Mouse (Mus musculus) midbrain, embryonic 11.5 days (tissue): ENCODE measurements around the gene BC034090. TPM values are rescaled to one million over a fixed set of nuclear protein-coding genes. Genes with fewer than 3 reads are reported as not detected.
"Not testable (repeated sequence)": the region's sequence is repeated elsewhere in the genome, so short reads cannot be mapped to it uniquely, and the experiment has no call there.

ENCODE experiments used
- ATAC-seq: fragments of 200-750 bp; cut with Nextera tagmentation; 2 replicates; pipeline ENCODE4 v1.8.0; 2017; ENCODE audit warnings: moderate TSS enrichment, moderate library complexity; ENCODE audit not compliant: low FRiP score
- DNase-seq: peaks from one replicate; pipeline ENCODE4 v3.0.0; 2015; ENCODE audit warnings: low spot score; ENCODE audit errors: missing footprints
- H3K27ac ChIP-seq: fragments of 300-500 bp; sonication (generic); 2 replicates; pipeline ENCODE4 v1.5.1; 2014; ENCODE audit warnings: low read depth, low read length
- H3K27me3 ChIP-seq: fragments of 300-500 bp; sonication (generic); 2 replicates; pipeline ENCODE4 v1.6.1; 2014; ENCODE audit warnings: mild to moderate bottlenecking, low read length, moderate library complexity, mixed read lengths; ENCODE audit not compliant: control insufficient read depth, insufficient read depth
- H3K36me3 ChIP-seq: fragments of 300-500 bp; sonication (generic); 2 replicates; pipeline ENCODE4 v1.6.1; 2014; ENCODE audit warnings: mild to moderate bottlenecking, low read length, moderate library complexity, mixed read lengths; ENCODE audit not compliant: control insufficient read depth, insufficient read depth
- H3K4me1 ChIP-seq: fragments of 300-500 bp; sonication (generic); 2 replicates; pipeline ENCODE4 v1.6.1; 2014; ENCODE audit warnings: low read length; ENCODE audit not compliant: control insufficient read depth, insufficient read depth
- H3K4me2 ChIP-seq: fragments of 300-500 bp; sonication (generic); 2 replicates; pipeline ENCODE4 v1.6.1; 2014; ENCODE audit warnings: mild to moderate bottlenecking, moderate library complexity
- H3K4me3 ChIP-seq: fragments of 300-500 bp; sonication (generic); 2 replicates; pipeline ENCODE4 v1.5.1; 2014; ENCODE audit warnings: low read depth, low read length
- H3K9ac ChIP-seq: fragments of 300-500 bp; sonication (generic); 2 replicates; pipeline ENCODE4 v1.6.1; 2014; ENCODE audit warnings: low read length
- H3K9me3 ChIP-seq: fragments of 300-500 bp; sonication (generic); 2 replicates; pipeline ENCODE4 v1.6.1; 2016; ENCODE audit warnings: low read length; ENCODE audit not compliant: control insufficient read depth
- WGBS: fragments of 180-500 bp; shearing (Covaris S2); extraction: QIAGEN DNeasy Blood & Tissue Kit; methylation state at CpG from one replicate; pipeline ENCODE4 v1.1.7; 2014; 5-methylcytosine and 5-hydroxymethylcytosine counted together
- polyA plus RNA-seq: library from polyadenylated mRNA; unstranded; fragments of >200 nt; fragmentation: Nextera tagmentation; extraction: Ambion mirVana; gene quantifications from 2 replicates; pipeline ENCODE4 v1.2.1, GENCODE M21; 2014

BC034090 gene
- polyA plus RNA-seq, 1 experiment from 2014 or later, result 2.7 TPM

- Histone ChIP-seq H3K27me3 (no peaks in the 10 kb centered on the region), H3K4me1 (no peaks in the 10 kb centered on the region), H3K4me2 (no peak overlapping the region), H3K9ac (no peak overlapping the region), H3K27ac (no peak overlapping the region), H3K4me3 (no peak overlapping the region), H3K36me3 (no peaks in the 10 kb centered on the region), H3K9me3 (no peaks in the 10 kb centered on the region)
- ATAC-seq (no peak), DNase-seq (no peak)
- 91% methylated on average over 1 of the region's 1 CpGs for WGBS
Observed at GRCm38 (mm10) chr1:155174424-155174823, 69.8 kb downstream of the BC034090 start.

- H3K4me1 ChIP-seq, H3K27me3 ChIP-seq, H3K4me3 ChIP-seq, H3K27ac ChIP-seq, H3K36me3 ChIP-seq, H3K9ac ChIP-seq, ATAC-seq, H3K9me3 ChIP-seq, H3K4me2 ChIP-seq, DNase-seq: not testable (repeated sequence)
- WGBS, result 100% methylated on average over 1 of the region's 1 CpGs
Observed at GRCm38 (mm10) chr1:155173644-155174016, 70.6 kb downstream of the BC034090 start.

GRCm38 (mm10) chr1:155172895-155173643 is 71.2 kb downstream of the BC034090 start:
- Histone ChIP-seq H3K4me1 (no peaks in the 10 kb centered on the region), H3K4me2 (no peak overlapping the region), H3K9ac (no peak overlapping the region), H3K27ac (no peak overlapping the region), H3K9me3 (no peaks in the 10 kb centered on the region), H3K27me3 (no peaks in the 10 kb centered on the region), H3K4me3 (no peak overlapping the region), H3K36me3 (no peaks in the 10 kb centered on the region)
- no peak for DNase-seq
- WGBS, result 92% methylated on average over 3 of the region's 3 CpGs
- ATAC-seq, result no peak

- H3K4me2 ChIP-seq, result no peak overlapping the region
- ATAC-seq, result no peak
- no peak overlapping the region for H3K9ac ChIP-seq
- no peaks in the 10 kb centered on the region for H3K4me1 ChIP-seq
- H3K9me3 ChIP-seq, result no peaks in the 10 kb centered on the region
- no peaks in the 10 kb centered on the region for H3K27me3 ChIP-seq
- H3K27ac ChIP-seq, result no peak overlapping the region
- DNase-seq, result peak; percentile 21
- H3K36me3 ChIP-seq, result no peaks in the 10 kb centered on the region
- no peak overlapping the region for H3K4me3 ChIP-seq
Observed at GRCm38 (mm10) chr1:155169935-155170334, 74.3 kb downstream of the BC034090 start.

GRCm38 (mm10) chr1:155167453-155167852 is 76.8 kb downstream of the BC034090 start:
- Histone ChIP-seq H3K9me3 (no peaks in the 10 kb centered on the region), H3K9ac (no peak overlapping the region), H3K4me1 (no peaks in the 10 kb centered on the region), H3K36me3 (no peaks in the 10 kb centered on the region), H3K4me2 (no peak overlapping the region), H3K27ac (no peak overlapping the region), H3K4me3 (no peak overlapping the region), H3K27me3 (no peaks in the 10 kb centered on the region)
- ATAC-seq (no peak), DNase-seq (peak; percentile 60)
- WGBS, result 84% methylated on average over 3 of the region's 3 CpGs

Other genes starting within 250 kb of the BC034090 start
- gene Ier5, start 144.8 kb downstream of the BC034090 start, polyA plus RNA-seq, result 12.4 and 13.5 TPM in 2 replicates
- gene Mr1, start 97.6 kb downstream of the BC034090 start, polyA plus RNA-seq, result 0.41 and 0.49 TPM in 2 replicates
- 97.1 and 100 TPM in 2 replicates for gene Stx6, start 85.7 kb downstream of the BC034090 start, polyA plus RNA-seq
- gene Xpr1, start 173.0 kb upstream of the BC034090 start, polyA plus RNA-seq, result 14.4 and 14.7 TPM in 2 replicates